Comparison of ENCODE assay signal across 10 mouse cellular contexts in genomic region chr15:95932358-95932757, GRCm38 (mm10).
A peak's percentile ranks its signal among the peaks of the same experiment; 100 is the strongest.
DNase-seq lines count a peak whose midpoint lies in the region; ATAC-seq and TF ChIP-seq lines count a peak whose summit lies in the region.
"Had no signal": no experiment of that assay in that cellular context is flagged by ENCODE, and none has a peak within 500 bp of the region (broad histone marks: within the 10 kb centered on the region; RNA-seq: fewer than 3 reads in every experiment).

No protein-coding gene starts in this region.

- no peaks in the 10 kb centered on the region for H3K9me3 ChIP-seq in hindbrain, postnatal 0 days (ENCODE audit: low read length)
- H3K9me3 ChIP-seq in hindbrain, embryonic 12.5 days (replicated peaks): no peaks in the 10 kb centered on the region
- H3K9me3 ChIP-seq: embryonic facial prominence, embryonic 13.5 days had no signal

- ATAC-seq in hindbrain, postnatal 0 days: peak; percentile 88
- no peak for ATAC-seq in hindbrain, embryonic 12.5 days (ENCODE audit: low FRiP score)
- ATAC-seq in megakaryocyte progenitor cell, adult 5-6 weeks (replicated peaks; ENCODE audit: poor library complexity): no peak

- WGBS in hindbrain, postnatal 0 days: 40% methylated on average over 5 of the region's 5 CpGs
- 93% methylated on average over 5 of the region's 5 CpGs for WGBS in hindbrain, embryonic 12.5 days

- no peak overlapping the region for H3K9ac ChIP-seq in hindbrain, postnatal 0 days (replicated peaks; ENCODE audit: low read length)
- H3K9ac ChIP-seq in hindbrain, embryonic 12.5 days: no peak overlapping the region
- H3K9ac ChIP-seq: embryonic facial prominence, embryonic 13.5 days had no signal

- peak; percentile 74 for DNase-seq in hindbrain, postnatal 0 days (ENCODE audit: low spot score)
- DNase-seq in cerebellum, adult 9-10 months: peak; percentile 12
- peak; percentile 43 for DNase-seq in heart, adult 8-10 months (ENCODE audit: low spot score)
- peak; percentile 64 to 80 for DNase-seq in left cerebral cortex, postnatal 25 days (ENCODE audit: low spot score in 2 of 2)
- DNase-seq in right cerebral cortex, postnatal 25 days: peak; percentile 73
- DNase-seq in embryo, embryonic 10 days (ENCODE audit: low spot score): no peak

- H3K4me3 ChIP-seq in hindbrain, postnatal 0 days (ENCODE audit: low read length): no peak overlapping the region
- H3K4me3 ChIP-seq in hindbrain, embryonic 12.5 days: no peak overlapping the region
- H3K4me3 ChIP-seq: embryonic facial prominence, embryonic 13.5 days had no signal

- H3K4me1 ChIP-seq in hindbrain, postnatal 0 days (ENCODE audit: insufficient read depth, low read length): no peaks in the 10 kb centered on the region
- H3K4me1 ChIP-seq in hindbrain, embryonic 12.5 days: no peaks in the 10 kb centered on the region

- intact Hi-C loops in left cerebral cortex, postnatal 25 days (cut with DNase I): loop anchor here (5.0 kb wide), 2 partner anchors 45 to 140 kb away; partner anchors contain the start of gene Ano6

- H3K36me3 ChIP-seq in hindbrain, postnatal 0 days (ENCODE audit: insufficient read depth, low read length): no peaks in the 10 kb centered on the region
- H3K36me3 ChIP-seq in hindbrain, embryonic 12.5 days: peaks cover 20% of the 10 kb centered on the region; the same call in 1 of the 2 replicates
- H3K36me3 ChIP-seq: G1E had no signal

- no peaks in the 10 kb centered on the region for H3K27me3 ChIP-seq in hindbrain, postnatal 0 days (ENCODE audit: insufficient read depth, low read length)
- no peaks in the 10 kb centered on the region for H3K27me3 ChIP-seq in hindbrain, embryonic 12.5 days
- H3K27me3 ChIP-seq: embryonic facial prominence, embryonic 13.5 days had no signal

- H3K4me2 ChIP-seq in hindbrain, postnatal 0 days (ENCODE audit: low read depth, low read length): no peak overlapping the region
- no peak overlapping the region for H3K4me2 ChIP-seq in hindbrain, embryonic 12.5 days (replicated peaks)
- H3K4me2 ChIP-seq: embryonic facial prominence, embryonic 13.5 days had no signal

- no peak overlapping the region for H3K27ac ChIP-seq in hindbrain, postnatal 0 days
- no peak overlapping the region for H3K27ac ChIP-seq in hindbrain, embryonic 12.5 days
- H3K27ac ChIP-seq: embryonic facial prominence, embryonic 13.5 days had no signal

- TF ChIP-seq CTCF in hindbrain, postnatal 0 days (IDR thresholded peaks at IDR 0.05; ENCODE audit: low read depth): no peak
